Mouse (Mus musculus): Measurements from ENCODE around the gene Gm16368. TPM values are rescaled to one million over a fixed set of nuclear protein-coding genes. Genes with fewer than 3 reads are reported as not detected.
"Not testable (repeated sequence)": the region's sequence is repeated elsewhere in the genome, so short reads cannot be mapped to it uniquely, and the experiment has no call there.

Gene Gm16368
- not detected in 2 replicates for polyA plus RNA-seq (2014; fragmentation: Nextera tagmentation; extraction: Ambion mirVana)

DNA sequence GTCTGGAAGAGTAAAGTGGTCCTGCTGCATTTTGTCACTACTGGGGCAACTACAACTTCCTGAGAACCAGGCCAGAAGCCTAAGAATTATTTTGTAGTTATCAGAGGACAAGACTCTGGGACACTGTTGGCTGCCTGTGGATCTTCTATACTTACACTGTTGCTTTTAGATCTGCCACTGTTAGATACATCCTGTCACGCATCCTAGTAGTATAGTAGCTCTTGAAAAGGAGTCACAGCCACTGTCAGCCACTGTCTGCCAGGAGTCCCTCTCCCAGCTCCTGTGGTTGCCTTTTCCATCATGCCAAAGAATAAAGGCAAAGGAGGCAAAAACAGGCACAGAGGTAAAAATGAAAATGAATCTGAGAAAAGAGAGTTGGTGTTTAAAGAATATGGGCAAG, at the start of gene Gm16368:
Gene Gm16368, plus strand, starts transcription at position 301 of the 400 bp plus-strand sequence.
- H3K4me3 ChIP-seq (ENCODE audit: low read depth, low read length); H3K27me3 ChIP-seq (ENCODE audit: control insufficient read depth, insufficient read depth, low read length); H3K9me3 ChIP-seq (replicated peaks; ENCODE audit: control insufficient read depth, low read length); DNase-seq (ENCODE audit: low spot score); H3K36me3 ChIP-seq (replicated peaks; ENCODE audit: control insufficient read depth, insufficient read depth, low read depth, low read length); H3K27ac ChIP-seq (replicated peaks; ENCODE audit: low read depth, low read length); H3K4me1 ChIP-seq (ENCODE audit: control insufficient read depth, insufficient read depth, low read length); H3K9ac ChIP-seq (replicated peaks; ENCODE audit: low read length); ATAC-seq (replicated peaks; ENCODE audit: insufficient number of reproducible peaks, low FRiP score, low TSS enrichment, low read depth); H3K4me2 ChIP-seq (ENCODE audit: low read depth, low read length): not testable (repeated sequence)
- 60% methylated on average over 1 of the region's 1 CpGs for WGBS

DNA sequence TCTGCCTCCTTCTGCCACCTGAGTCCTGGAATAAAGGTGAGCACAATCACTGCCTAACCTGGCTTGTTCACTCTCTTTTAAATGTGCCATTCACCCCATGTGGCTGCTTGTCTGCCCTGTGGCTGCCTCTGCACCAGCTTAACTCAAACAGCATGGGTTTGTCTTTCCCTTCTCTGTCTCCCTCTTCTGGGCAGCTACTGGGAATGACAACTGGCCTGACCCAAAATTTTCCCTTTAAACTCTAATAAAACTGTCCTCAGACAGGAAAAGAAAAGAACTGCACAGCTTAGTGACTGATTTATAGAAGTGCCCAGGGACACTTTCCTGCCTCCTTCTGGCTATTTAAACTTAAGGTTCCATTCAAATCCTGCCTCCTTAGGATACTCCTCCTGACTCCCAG, 44.4 kb upstream of the Gm16368 start:
- not testable (repeated sequence) for H3K36me3 ChIP-seq (replicated peaks; ENCODE audit: control insufficient read depth, insufficient read depth, low read depth, low read length); ATAC-seq (replicated peaks; ENCODE audit: insufficient number of reproducible peaks, low FRiP score, low TSS enrichment, low read depth); H3K27me3 ChIP-seq (ENCODE audit: control insufficient read depth, insufficient read depth, low read length); H3K27ac ChIP-seq (replicated peaks; ENCODE audit: low read depth, low read length); H3K4me3 ChIP-seq (ENCODE audit: low read depth, low read length); H3K4me1 ChIP-seq (ENCODE audit: control insufficient read depth, insufficient read depth, low read length); DNase-seq (ENCODE audit: low spot score); H3K4me2 ChIP-seq (ENCODE audit: low read depth, low read length); H3K9me3 ChIP-seq (replicated peaks; ENCODE audit: control insufficient read depth, low read length); H3K9ac ChIP-seq (replicated peaks; ENCODE audit: low read length)

DNA sequence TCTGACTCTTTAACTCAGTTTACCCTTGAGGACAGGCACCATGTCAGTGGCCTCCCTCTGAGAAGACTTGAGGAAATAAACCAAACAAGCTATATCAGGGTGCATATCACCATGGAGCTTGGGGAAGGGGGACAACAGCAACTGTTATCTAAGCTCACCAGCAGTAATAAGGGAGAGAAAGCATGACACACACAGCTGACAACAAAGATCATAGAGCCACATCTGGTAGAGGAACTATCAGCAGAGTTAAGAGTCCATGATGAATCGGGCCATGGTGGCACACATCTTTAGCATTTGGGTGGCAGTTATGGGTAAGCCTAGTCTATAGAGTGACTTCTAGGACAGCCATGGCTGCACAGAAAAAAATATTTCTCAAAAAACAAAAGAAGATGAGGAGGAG, 43.8 kb upstream of the Gm16368 start:
- ATAC-seq (replicated peaks; ENCODE audit: insufficient number of reproducible peaks, low FRiP score, low TSS enrichment, low read depth); H3K27me3 ChIP-seq (ENCODE audit: control insufficient read depth, insufficient read depth, low read length); DNase-seq (ENCODE audit: low spot score); H3K27ac ChIP-seq (replicated peaks; ENCODE audit: low read depth, low read length); H3K9ac ChIP-seq (replicated peaks; ENCODE audit: low read length); H3K9me3 ChIP-seq (replicated peaks; ENCODE audit: control insufficient read depth, low read length); H3K36me3 ChIP-seq (replicated peaks; ENCODE audit: control insufficient read depth, insufficient read depth, low read depth, low read length); H3K4me1 ChIP-seq (ENCODE audit: control insufficient read depth, insufficient read depth, low read length); H3K4me2 ChIP-seq (ENCODE audit: low read depth, low read length); H3K4me3 ChIP-seq (ENCODE audit: low read depth, low read length): not testable (repeated sequence)
- WGBS: 93% methylated on average over 1 of the region's 1 CpGs

DNA sequence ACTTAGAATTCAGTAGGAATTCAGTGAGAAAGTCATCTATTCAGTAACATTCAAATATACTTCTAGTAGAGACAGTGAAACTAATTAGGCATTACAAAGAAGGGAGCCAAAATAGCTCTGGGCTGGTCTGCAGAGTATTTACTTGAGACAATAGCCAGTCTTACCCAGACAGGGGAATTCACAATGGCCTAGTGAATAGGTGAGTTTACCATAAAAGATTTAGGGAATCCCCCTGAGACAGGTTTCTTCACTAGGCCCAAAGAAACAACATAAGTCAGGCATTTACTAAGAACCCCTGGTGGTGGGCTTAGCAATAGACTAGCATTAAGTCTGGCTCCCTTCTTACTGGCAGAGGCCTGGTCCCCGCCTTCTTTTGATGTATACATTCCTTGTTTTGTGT, 38.3 kb upstream of the Gm16368 start:
- not testable (repeated sequence) for H3K4me1 ChIP-seq (ENCODE audit: control insufficient read depth, insufficient read depth, low read length); DNase-seq (ENCODE audit: low spot score); H3K4me3 ChIP-seq (ENCODE audit: low read depth, low read length); H3K9ac ChIP-seq (replicated peaks; ENCODE audit: low read length); H3K27ac ChIP-seq (replicated peaks; ENCODE audit: low read depth, low read length); ATAC-seq (replicated peaks; ENCODE audit: insufficient number of reproducible peaks, low FRiP score, low TSS enrichment, low read depth); H3K9me3 ChIP-seq (replicated peaks; ENCODE audit: control insufficient read depth, low read length); H3K4me2 ChIP-seq (ENCODE audit: low read depth, low read length); H3K27me3 ChIP-seq (ENCODE audit: control insufficient read depth, insufficient read depth, low read length); H3K36me3 ChIP-seq (replicated peaks; ENCODE audit: control insufficient read depth, insufficient read depth, low read depth, low read length)
- 61% methylated on average over 1 of the region's 1 CpGs for WGBS

Other genes starting within 250 kb of the Gm16368 start
- not detected in 2 replicates for gene Gm2001, start 241.4 kb upstream of the Gm16368 start, polyA plus RNA-seq (2014; fragmentation: Nextera tagmentation; extraction: Ambion mirVana)
- gene Gm2016, start 209.6 kb upstream of the Gm16368 start, polyA plus RNA-seq (2014; fragmentation: Nextera tagmentation; extraction: Ambion mirVana): not detected in 2 replicates
- not detected in 2 replicates for gene Gm2022, start 188.3 kb upstream of the Gm16368 start, polyA plus RNA-seq (2014; fragmentation: Nextera tagmentation; extraction: Ambion mirVana)
- not detected in 2 replicates for gene Gm2035, start 163.8 kb upstream of the Gm16368 start, polyA plus RNA-seq (2014; fragmentation: Nextera tagmentation; extraction: Ambion mirVana)
- not detected in 2 replicates for gene Gm2042, start 129.6 kb upstream of the Gm16368 start, polyA plus RNA-seq (2014; fragmentation: Nextera tagmentation; extraction: Ambion mirVana)
- not detected in 2 replicates for gene Gm2075, start 71.8 kb upstream of the Gm16368 start, polyA plus RNA-seq (2014; fragmentation: Nextera tagmentation; extraction: Ambion mirVana)
- gene Gm6803, start 64.9 kb upstream of the Gm16368 start, polyA plus RNA-seq (2014; fragmentation: Nextera tagmentation; extraction: Ambion mirVana): not detected in 2 replicates
- gene Gm2056, start 56.7 kb upstream of the Gm16368 start, polyA plus RNA-seq (2014; fragmentation: Nextera tagmentation; extraction: Ambion mirVana): not detected in 2 replicates
- gene Gm10436, start 98.4 kb downstream of the Gm16368 start, polyA plus RNA-seq (2014; fragmentation: Nextera tagmentation; extraction: Ambion mirVana): not detected in 2 replicates
- not detected in 2 replicates for gene Gm8332, start 166.4 kb downstream of the Gm16368 start, polyA plus RNA-seq (2014; fragmentation: Nextera tagmentation; extraction: Ambion mirVana)
- gene Gm5662, start 190.8 kb downstream of the Gm16368 start, polyA plus RNA-seq (2014; fragmentation: Nextera tagmentation; extraction: Ambion mirVana): not detected in 2 replicates
- gene Gm5039, start 240.3 kb downstream of the Gm16368 start, polyA plus RNA-seq (2014; fragmentation: Nextera tagmentation; extraction: Ambion mirVana): not detected in 2 replicates

All from embryonic facial prominence, embryonic 11.5 days (tissue).